Mouse (Mus musculus) induced T-regulatory cell, adult 2 months (primary cell): ENCODE measurements around the gene Mesp2.

Source experiments
- DNase-seq: peaks from one replicate; pipeline ENCODE4 v3.0.0-alpha.2; 2012; ENCODE audit warnings: low read depth

Gene Mesp2

DNA sequence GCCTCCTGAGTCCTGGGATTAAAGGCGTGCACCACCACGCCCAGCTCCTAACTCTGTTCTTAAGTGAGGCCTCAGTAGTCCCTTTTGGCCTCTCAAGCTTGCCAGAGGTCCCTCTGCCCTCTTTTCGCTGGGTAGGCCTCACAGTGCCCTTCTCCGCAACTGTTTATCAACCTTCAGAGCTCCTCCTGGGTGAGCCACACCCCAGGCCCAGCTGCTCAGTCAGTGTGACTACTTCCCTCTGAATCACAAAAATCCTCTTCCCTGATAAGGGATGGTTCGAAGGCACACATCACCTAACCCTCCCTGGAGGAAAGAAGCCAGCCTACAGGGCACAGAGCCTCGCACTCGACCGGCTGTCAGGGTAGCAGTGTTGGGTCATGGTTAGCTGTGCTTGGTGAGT, 51.3 kb downstream of the Mesp2 start:
- DNase-seq: no peak
